Mouse (Mus musculus) cortical plate, adult 2 months (tissue): Measurements from ENCODE around the gene Efcab9.

ENCODE experiments used
- CTCF ChIP-seq: fragments of 200-500 bp; IDR thresholded peaks from 2 replicates; pipeline ENCODE4 v1.5.1; 2011; ENCODE audit warnings: mild to moderate bottlenecking, control low read depth, low read length; ENCODE audit not compliant: insufficient read depth; ENCODE audit errors: extremely low read depth
- POLR2A ChIP-seq: fragments of 200-500 bp; IDR thresholded peaks from 2 replicates; pipeline ENCODE4 v1.6.1; 2011; ENCODE audit warnings: mild to moderate bottlenecking, low read length, control low read depth; ENCODE audit not compliant: insufficient read depth; ENCODE audit errors: extremely low read depth

- TF ChIP-seq CTCF (no peak), POLR2A (no peak)
These were observed 11.0 kb upstream of the Efcab9 start for GRCm38 (mm10) chr11:32542687-32543411.
